Mouse (Mus musculus) midbrain, embryonic 15.5 days (tissue): ENCODE measurements around the gene Chst11. TPM values are rescaled to one million over a fixed set of nuclear protein-coding genes. Genes with fewer than 3 reads are reported as not detected.
A peak's percentile ranks its signal among the peaks of the same experiment; 100 is the strongest.

Experiments
- ATAC-seq: fragments of 200-750 bp; cut with Nextera tagmentation; replicated peaks from 2 replicates; pipeline ENCODE4 v1.8.0; 2017; ENCODE audit warnings: moderate TSS enrichment
- H3K27ac ChIP-seq: fragments of 300-500 bp; sonication (generic); 2 replicates; pipeline ENCODE4 v1.5.1; 2015; ENCODE audit warnings: mild to moderate bottlenecking, inconsistent platforms
- H3K27me3 ChIP-seq: fragments of 300-500 bp; sonication (generic); replicated peaks from 2 replicates; pipeline ENCODE4 v1.6.1; 2015; ENCODE audit warnings: inconsistent platforms
- H3K36me3 ChIP-seq: fragments of 300-500 bp; sonication (generic); replicated peaks from 2 replicates; pipeline ENCODE4 v1.6.1; 2015; ENCODE audit warnings: inconsistent platforms
- H3K4me1 ChIP-seq: fragments of 300-500 bp; sonication (generic); 2 replicates; pipeline ENCODE4 v1.6.1; 2015; ENCODE audit warnings: inconsistent platforms
- H3K4me2 ChIP-seq: fragments of 300-500 bp; sonication (generic); 2 replicates; pipeline ENCODE4 v1.6.1; 2015; ENCODE audit warnings: inconsistent platforms, mild to moderate bottlenecking, moderate library complexity
- H3K4me3 ChIP-seq: fragments of 300-500 bp; sonication (generic); 2 replicates; pipeline ENCODE4 v1.5.1; 2015; ENCODE audit warnings: mild to moderate bottlenecking, inconsistent platforms
- H3K9ac ChIP-seq: fragments of 300-500 bp; sonication (generic); 2 replicates; pipeline ENCODE4 v1.6.1; 2015; ENCODE audit warnings: mild to moderate bottlenecking, inconsistent platforms
- H3K9me3 ChIP-seq: fragments of 300-500 bp; sonication (generic); 2 replicates; pipeline ENCODE4 v1.6.1; 2016; ENCODE audit warnings: inconsistent platforms
- WGBS: fragments of 180-500 bp; shearing (Covaris S2); methylation state at CpG from one replicate; pipeline ENCODE4 v1.1.7; 2015; ENCODE audit warnings: mixed read lengths; 5-methylcytosine and 5-hydroxymethylcytosine counted together
- polyA plus RNA-seq: library from polyadenylated mRNA; unstranded; fragments of >200 nt; fragmentation: Nextera tagmentation; extraction: Ambion mirVana; gene quantifications from 2 replicates; pipeline ENCODE4 v1.2.1, GENCODE M21; 2015

Gene Chst11
- polyA plus RNA-seq, 1 experiment from 2014 or later, result 4.1 TPM

- H3K4me3 ChIP-seq, result no peak overlapping the region
- H3K4me1 ChIP-seq, result 0 out of 2 replicates have a peak, but pooled peaks cover 2% of the 10 kb centered on the region
- 87% methylated on average over 10 of the region's 10 CpGs for WGBS
- no peak overlapping the region for H3K4me2 ChIP-seq
- no peaks in the 10 kb centered on the region for H3K27me3 ChIP-seq
- no peak overlapping the region for H3K9ac ChIP-seq
- H3K9me3 ChIP-seq, result no peaks in the 10 kb centered on the region
- no peaks in the 10 kb centered on the region for H3K36me3 ChIP-seq
- ATAC-seq, result no peak
- no peak overlapping the region for H3K27ac ChIP-seq
Measured at GRCm38 (mm10) chr10:83143049-83143448, 157.8 kb downstream of the Chst11 start.

GRCm38 (mm10) chr10:83145836-83146235, 160.5 kb downstream of the Chst11 start:
- no peaks in the 10 kb centered on the region for H3K36me3 ChIP-seq
- H3K27ac ChIP-seq, result no peak overlapping the region
- no peaks in the 10 kb centered on the region for H3K27me3 ChIP-seq
- H3K4me3 ChIP-seq, result no peak overlapping the region
- no peak for ATAC-seq
- no peaks in the 10 kb centered on the region for H3K9me3 ChIP-seq
- H3K9ac ChIP-seq, result no peak overlapping the region
- 50% methylated on average over 14 of the region's 14 CpGs for WGBS
- no peak overlapping the region for H3K4me2 ChIP-seq
- H3K4me1 ChIP-seq, result peaks cover 18% of the 10 kb centered on the region

- H3K4me1 ChIP-seq, result peaks cover 26% of the 10 kb centered on the region
- H3K9me3 ChIP-seq, result no peaks in the 10 kb centered on the region
- H3K4me2 ChIP-seq, result no peak overlapping the region
- no peak overlapping the region for H3K9ac ChIP-seq
- peak; percentile 62 for ATAC-seq
- H3K4me3 ChIP-seq, result no peak overlapping the region
- no peaks in the 10 kb centered on the region for H3K27me3 ChIP-seq
- H3K27ac ChIP-seq, result 0 out of 2 replicates have a peak overlapping the region, but pooled peaks have one; percentile 31
- WGBS, result 52% methylated on average over 12 of the region's 12 CpGs
- no peaks in the 10 kb centered on the region for H3K36me3 ChIP-seq
Measured at GRCm38 (mm10) chr10:83149342-83150178, 164.3 kb downstream of the Chst11 start.

GRCm38 (mm10) chr10:83150587-83150986, 165.3 kb downstream of the Chst11 start:
- Histone ChIP-seq H3K27me3 (no peaks in the 10 kb centered on the region), H3K9ac (no peak overlapping the region), H3K27ac (no peak overlapping the region), H3K4me2 (no peak overlapping the region), H3K4me3 (no peak overlapping the region), H3K4me1 (peaks cover 26% of the 10 kb centered on the region), H3K9me3 (no peaks in the 10 kb centered on the region), H3K36me3 (no peaks in the 10 kb centered on the region)
- no peak for ATAC-seq
- WGBS, result 88% methylated on average over 7 of the region's 7 CpGs

GRCm38 (mm10) chr10:83151362-83151761, 166.1 kb downstream of the Chst11 start:
- 85% methylated on average over 6 of the region's 6 CpGs for WGBS
- Histone ChIP-seq H3K4me2 (no peak overlapping the region), H3K4me3 (no peak overlapping the region), H3K9me3 (no peaks in the 10 kb centered on the region), H3K27me3 (no peaks in the 10 kb centered on the region), H3K27ac (no peak overlapping the region), H3K9ac (no peak overlapping the region), H3K4me1 (peaks cover 24% of the 10 kb centered on the region), H3K36me3 (no peaks in the 10 kb centered on the region)
- no peak for ATAC-seq

- Histone ChIP-seq H3K27ac (no peak overlapping the region), H3K4me1 (peaks cover 24% of the 10 kb centered on the region), H3K36me3 (no peaks in the 10 kb centered on the region), H3K4me2 (no peak overlapping the region), H3K9ac (no peak overlapping the region), H3K4me3 (no peak overlapping the region), H3K9me3 (no peaks in the 10 kb centered on the region), H3K27me3 (no peaks in the 10 kb centered on the region)
- WGBS, result 75% methylated on average over 16 of the region's 16 CpGs
- no peak for ATAC-seq
Measured at GRCm38 (mm10) chr10:83151896-83152685, 166.8 kb downstream of the Chst11 start.

- no peak for ATAC-seq
- H3K27ac ChIP-seq, result no peak overlapping the region
- H3K27me3 ChIP-seq, result no peaks in the 10 kb centered on the region
- H3K36me3 ChIP-seq, result no peaks in the 10 kb centered on the region
- 94% methylated on average over 1 of the region's 1 CpGs for WGBS
- no peak overlapping the region for H3K4me2 ChIP-seq
- H3K9ac ChIP-seq, result no peak overlapping the region
- H3K9me3 ChIP-seq, result no peaks in the 10 kb centered on the region
- no peak overlapping the region for H3K4me3 ChIP-seq
- H3K4me1 ChIP-seq, result peaks cover 24% of the 10 kb centered on the region
Measured at GRCm38 (mm10) chr10:83152723-83153122, 167.4 kb downstream of the Chst11 start.

GRCm38 (mm10) chr10:83153374-83153773, 168.1 kb downstream of the Chst11 start:
- Histone ChIP-seq H3K36me3 (no peaks in the 10 kb centered on the region), H3K27ac (no peak overlapping the region), H3K4me1 (peaks cover 22% of the 10 kb centered on the region), H3K4me3 (no peak overlapping the region), H3K9me3 (no peaks in the 10 kb centered on the region), H3K9ac (no peak overlapping the region), H3K4me2 (no peak overlapping the region), H3K27me3 (no peaks in the 10 kb centered on the region)
- no peak for ATAC-seq
- WGBS, result 90% methylated on average over 5 of the region's 5 CpGs

GRCm38 (mm10) chr10:83153887-83154286, 168.6 kb downstream of the Chst11 start:
- Histone ChIP-seq H3K9me3 (no peaks in the 10 kb centered on the region), H3K27ac (no peak overlapping the region), H3K36me3 (no peaks in the 10 kb centered on the region), H3K4me2 (no peak overlapping the region), H3K4me3 (no peak overlapping the region), H3K27me3 (no peaks in the 10 kb centered on the region), H3K9ac (no peak overlapping the region), H3K4me1 (peaks cover 17% of the 10 kb centered on the region)
- no peak for ATAC-seq
- WGBS, result 84% methylated on average over 9 of the region's 9 CpGs

- WGBS, result 70% methylated on average over 5 of the region's 5 CpGs
- H3K9me3 ChIP-seq, result no peaks in the 10 kb centered on the region
- peaks cover 5% of the 10 kb centered on the region; the same call in 1 of the 2 replicates for H3K4me1 ChIP-seq
- H3K4me2 ChIP-seq, result no peak overlapping the region
- no peaks in the 10 kb centered on the region for H3K36me3 ChIP-seq
- H3K27ac ChIP-seq, result no peak overlapping the region
- no peak overlapping the region for H3K4me3 ChIP-seq
- ATAC-seq, result no peak
- no peak overlapping the region for H3K9ac ChIP-seq
- H3K27me3 ChIP-seq, result no peaks in the 10 kb centered on the region
Measured at GRCm38 (mm10) chr10:83157289-83157688, 172.0 kb downstream of the Chst11 start.

GRCm38 (mm10) chr10:83158322-83158721, 173.0 kb downstream of the Chst11 start:
- Histone ChIP-seq H3K4me1 (peaks cover 8% of the 10 kb centered on the region; the same call in 1 of the 2 replicates), H3K36me3 (no peaks in the 10 kb centered on the region), H3K27me3 (no peaks in the 10 kb centered on the region), H3K27ac (no peak overlapping the region), H3K9me3 (no peaks in the 10 kb centered on the region), H3K9ac (no peak overlapping the region), H3K4me2 (no peak overlapping the region), H3K4me3 (no peak overlapping the region)
- ATAC-seq, result no peak
- 44% methylated on average over 8 of the region's 8 CpGs for WGBS

GRCm38 (mm10) chr10:83159229-83159628, 173.9 kb downstream of the Chst11 start:
- H3K27me3 ChIP-seq, result no peaks in the 10 kb centered on the region
- ATAC-seq, result no peak
- no peak overlapping the region for H3K4me3 ChIP-seq
- H3K9ac ChIP-seq, result no peak overlapping the region
- WGBS, result 88% methylated on average over 8 of the region's 8 CpGs
- no peak overlapping the region for H3K4me2 ChIP-seq
- H3K27ac ChIP-seq, result no peak overlapping the region
- H3K36me3 ChIP-seq, result no peaks in the 10 kb centered on the region
- H3K4me1 ChIP-seq, result peaks cover 8% of the 10 kb centered on the region; the same call in 1 of the 2 replicates
- H3K9me3 ChIP-seq, result no peaks in the 10 kb centered on the region
